Mouse (Mus musculus) C2C12 (cell line): ENCODE measurements around the gene Ubl7. TPM values are rescaled to one million over a fixed set of nuclear protein-coding genes. Genes with fewer than 3 reads are reported as not detected.

Experiments
- H3K27me3 ChIP-seq: one replicate; pipeline ENCODE4 v1.6.1; 2011; ENCODE audit not compliant: control insufficient read depth, insufficient read depth, insufficient read length
- H3K36me3 ChIP-seq: one replicate; pipeline ENCODE4 v1.6.1; 2011; ENCODE audit not compliant: control insufficient read depth, insufficient read depth
- H3K4me3 ChIP-seq: one replicate; pipeline ENCODE4 v1.5.1; 2011; ENCODE audit warnings: mild to moderate bottlenecking, control low read depth; ENCODE audit not compliant: poor library complexity, insufficient read depth, severe bottlenecking
- H3K79me2 ChIP-seq: one replicate; pipeline ENCODE4 v1.6.1; 2011; ENCODE audit not compliant: control insufficient read depth, insufficient read depth
- H3K79me3 ChIP-seq: one replicate; pipeline ENCODE4 v1.6.1; 2011; ENCODE audit warnings: low read depth, control low read depth
- H3ac ChIP-seq: one replicate; pipeline ENCODE3; 2011; ENCODE audit warnings: low read depth; ENCODE audit not compliant: control insufficient read depth, insufficient read length
- CEBPB ChIP-seq: IDR thresholded peaks from one replicate; pipeline ENCODE4 v1.6.1; 2011; ENCODE audit warnings: low read depth, mild to moderate bottlenecking, control low read depth, moderate library complexity
- CTCF ChIP-seq: IDR thresholded peaks from one replicate; pipeline ENCODE4 v1.5.1; 2011; ENCODE audit not compliant: control insufficient read depth, insufficient read depth, insufficient read length
- FOSL1 ChIP-seq: IDR thresholded peaks from one replicate; pipeline ENCODE4 v1.8.0; 2011; ENCODE audit warnings: mild to moderate bottlenecking, low read length; ENCODE audit not compliant: poor library complexity, insufficient read depth, severe bottlenecking
- MAX ChIP-seq: IDR thresholded peaks from one replicate; pipeline ENCODE4 v1.6.1; 2011; ENCODE audit warnings: mild to moderate bottlenecking, control low read depth
- MYOD1 ChIP-seq: IDR thresholded peaks from one replicate; pipeline ENCODE4 v1.6.1; 2011; ENCODE audit warnings: low read depth; ENCODE audit not compliant: control insufficient read depth, insufficient read length
- MYOG ChIP-seq: IDR thresholded peaks from one replicate; pipeline ENCODE4 v1.6.1; 2011; ENCODE audit not compliant: control insufficient read depth, insufficient read length; ENCODE audit errors: extremely low read depth
- USF1 ChIP-seq: IDR thresholded peaks from one replicate; pipeline ENCODE4 v1.6.1; 2011; ENCODE audit warnings: low read depth, mild to moderate bottlenecking, control low read depth, moderate library complexity
- long read RNA-seq, 2 experiments: library from polyadenylated mRNA; unstranded; transcript quantifications; one replicate each; pipeline ENCODE4 v2.0.0; 2019 to 2020
- polyA plus RNA-seq: library from polyadenylated mRNA; unstranded; fragments of >200 nt; fragmentation: generic; extraction: Trizol; gene quantifications from one replicate; pipeline ENCODE4 v1.2.1, GENCODE M21; 2012; ENCODE audit warnings: missing spikeins

Ubl7 gene
- polyA plus RNA-seq, result 59.0 TPM
- long read RNA-seq, experiment 1, transcript Ubl7-209 (11 exons, 1,319 nt), result minor isoform, 13 of 96 reads
- long read RNA-seq, experiment 1, transcript Ubl7-201 (11 exons, 1,364 nt), result major isoform, 37 of 96 reads
- long read RNA-seq, experiment 1, transcript Ubl7-208 (11 exons, 1,426 nt), result minor isoform, 5 of 96 reads
- long read RNA-seq, experiment 1, partial matches to known transcripts, result 21 of 96 reads
- long read RNA-seq, experiment 1, other reads (novel, unspliced or antisense), result 20 of 96 reads
- long read RNA-seq, experiment 2, transcript Ubl7-209 (11 exons, 1,319 nt), result minor isoform, 23 of 153 reads
- long read RNA-seq, experiment 2, transcript Ubl7-201 (11 exons, 1,364 nt), result major isoform, 64 of 153 reads
- long read RNA-seq, experiment 2, transcript Ubl7-208 (11 exons, 1,426 nt), result minor isoform, 11 of 153 reads
- long read RNA-seq, experiment 2, partial matches to known transcripts, result 6 of 153 reads
- long read RNA-seq, experiment 2, other reads (novel, unspliced or antisense), result 49 of 153 reads

- Histone ChIP-seq H3K36me3 (peaks cover 6% of the 10 kb centered on the region), H3K79me3 (peaks cover 3% of the 10 kb centered on the region), H3K27me3 (no peaks in the 10 kb centered on the region), H3K79me2 (peaks cover 6% of the 10 kb centered on the region), H3ac (peak within 1 kb of the TSS; percentile 74), H3K4me3 (peak within 1 kb of the TSS; percentile 53)
- TF ChIP-seq MYOG (no peak), MYOD1 (no peak), FOSL1 (no peak), CTCF (no peak), MAX (no peak), USF1 (no peak), CEBPB (no peak)
Measured at GRCm38 (mm10) chr9:57910254-57911160, at the start of gene Ubl7. Ubl7 (plus strand) TSS chr9:57910979.

GRCm38 (mm10) chr9:57861951-57862471, 48.8 kb upstream of the Ubl7 start:
- no peaks in the 10 kb centered on the region for H3K27me3 ChIP-seq
- H3ac ChIP-seq, result no peak overlapping the region
- no peaks in the 10 kb centered on the region for H3K79me2 ChIP-seq
- H3K79me3 ChIP-seq, result no peaks in the 10 kb centered on the region
- no peak for TF ChIP-seq CEBPB
- TF ChIP-seq CTCF, result peak; percentile 27
- TF ChIP-seq MAX, result no peak
- TF ChIP-seq MYOD1, result no peak
- H3K4me3 ChIP-seq, result no peak overlapping the region
- no peaks in the 10 kb centered on the region for H3K36me3 ChIP-seq

GRCm38 (mm10) chr9:57864336-57864735, 46.4 kb upstream of the Ubl7 start:
- Histone ChIP-seq H3K36me3 (no peaks in the 10 kb centered on the region), H3K4me3 (no peak overlapping the region), H3K79me3 (no peaks in the 10 kb centered on the region), H3K79me2 (no peaks in the 10 kb centered on the region), H3K27me3 (no peaks in the 10 kb centered on the region), H3ac (no peak overlapping the region)
- no peak for TF ChIP-seq CEBPB
- TF ChIP-seq MYOG, result no peak
- TF ChIP-seq USF1, result no peak
- no peak for TF ChIP-seq CTCF
- no peak for TF ChIP-seq MYOD1
- TF ChIP-seq FOSL1, result no peak
- TF ChIP-seq MAX, result no peak

- no peak overlapping the region for H3ac ChIP-seq
- H3K79me3 ChIP-seq, result no peaks in the 10 kb centered on the region
- H3K79me2 ChIP-seq, result no peaks in the 10 kb centered on the region
- no peaks in the 10 kb centered on the region for H3K27me3 ChIP-seq
- no peak overlapping the region for H3K4me3 ChIP-seq
- H3K36me3 ChIP-seq, result no peaks in the 10 kb centered on the region
- peak; percentile 8 for TF ChIP-seq USF1
- TF ChIP-seq FOSL1, result no peak
Measured at GRCm38 (mm10) chr9:57866530-57866929, 44.2 kb upstream of the Ubl7 start.

- H3K79me2 ChIP-seq, result no peaks in the 10 kb centered on the region
- no peak overlapping the region for H3K4me3 ChIP-seq
- TF ChIP-seq MYOG (no peak), MYOD1 (peak; percentile 4)
Measured at GRCm38 (mm10) chr9:57867236-57867635, 43.5 kb upstream of the Ubl7 start.

More at GRCm38 (mm10) chr9:57867236-57867635, 43.5 kb upstream of the Ubl7 start:
- no peaks in the 10 kb centered on the region for H3K79me3 ChIP-seq
- H3K27me3 ChIP-seq, result no peaks in the 10 kb centered on the region
- H3ac ChIP-seq, result no peak overlapping the region
- H3K36me3 ChIP-seq, result no peaks in the 10 kb centered on the region
